Mouse (Mus musculus) lung, postnatal 0 days (tissue): ENCODE measurements around the gene Sytl2. TPM values are rescaled to one million over a fixed set of nuclear protein-coding genes. Genes with fewer than 3 reads are reported as not detected.

Source experiments
- ATAC-seq: fragments of 200-750 bp; cut with Nextera tagmentation; 2 replicates; pipeline ENCODE4 v1.8.0; 2017; ENCODE audit warnings: moderate library complexity
- DNase-seq: peaks from one replicate; pipeline ENCODE4 v3.0.0-alpha.2; 2016; ENCODE audit warnings: low spot score
- H3K27ac ChIP-seq: fragments of 300-500 bp; sonication (generic); 2 replicates; pipeline ENCODE4 v1.5.1; 2014; ENCODE audit warnings: antibody characterized with exemption, mild to moderate bottlenecking, low read length, mixed read lengths
- H3K27me3 ChIP-seq: fragments of 300-500 bp; sonication (generic); replicated peaks from 2 replicates; pipeline ENCODE4 v1.6.1; 2014; ENCODE audit warnings: low read length, mixed read lengths; ENCODE audit not compliant: insufficient read depth
- H3K36me3 ChIP-seq: fragments of 300-500 bp; sonication (generic); 2 replicates; pipeline ENCODE4 v1.6.1; 2014; ENCODE audit warnings: low read length, mixed read lengths; ENCODE audit not compliant: insufficient read depth
- H3K4me1 ChIP-seq: fragments of 300-500 bp; sonication (generic); 2 replicates; pipeline ENCODE4 v1.6.1; 2014; ENCODE audit warnings: antibody characterized with exemption, low read depth, low read length, mixed read lengths; ENCODE audit not compliant: insufficient read depth
- H3K4me2 ChIP-seq: fragments of 300-500 bp; sonication (generic); replicated peaks from 2 replicates; pipeline ENCODE4 v1.6.1; 2014; ENCODE audit warnings: low read depth, mild to moderate bottlenecking, low read length, moderate library complexity, mixed read lengths
- H3K4me3 ChIP-seq: fragments of 300-500 bp; sonication (generic); 2 replicates; pipeline ENCODE4 v1.5.1; 2014; ENCODE audit warnings: low read depth, low read length
- H3K9ac ChIP-seq: fragments of 300-500 bp; sonication (generic); replicated peaks from 2 replicates; pipeline ENCODE4 v1.6.1; 2014; ENCODE audit warnings: low read depth, mild to moderate bottlenecking
- H3K9me3 ChIP-seq: fragments of 300-500 bp; sonication (generic); 2 replicates; pipeline ENCODE4 v1.6.1; 2016; ENCODE audit warnings: low read length, mixed read lengths
- CTCF ChIP-seq: IDR thresholded peaks from 2 replicates; pipeline ENCODE4 v1.5.1; 2016; ENCODE audit warnings: antibody characterized with exemption, mild to moderate bottlenecking
- EP300 ChIP-seq: IDR thresholded peaks from 2 replicates; pipeline ENCODE4 v1.6.1; 2016; ENCODE audit warnings: antibody characterized with exemption, mild to moderate bottlenecking, control low read depth
- whole genome bisulfite sequencing: fragments of 180-500 bp; shearing (Covaris S2); extraction: QIAGEN DNeasy Blood & Tissue Kit; methylation state at CpG from one replicate; pipeline ENCODE4 v1.1.7; 2014; 5-methylcytosine and 5-hydroxymethylcytosine counted together
- polyA plus RNA-seq: library from polyadenylated mRNA; unstranded; fragments of >200 nt; fragmentation: Nextera tagmentation; extraction: Ambion mirVana; gene quantifications from 2 replicates; pipeline ENCODE4 v1.2.1, GENCODE M21; 2015

Sytl2 gene
- polyA plus RNA-seq, 1 experiment from 2014 or later = 7.4 TPM

DNA sequence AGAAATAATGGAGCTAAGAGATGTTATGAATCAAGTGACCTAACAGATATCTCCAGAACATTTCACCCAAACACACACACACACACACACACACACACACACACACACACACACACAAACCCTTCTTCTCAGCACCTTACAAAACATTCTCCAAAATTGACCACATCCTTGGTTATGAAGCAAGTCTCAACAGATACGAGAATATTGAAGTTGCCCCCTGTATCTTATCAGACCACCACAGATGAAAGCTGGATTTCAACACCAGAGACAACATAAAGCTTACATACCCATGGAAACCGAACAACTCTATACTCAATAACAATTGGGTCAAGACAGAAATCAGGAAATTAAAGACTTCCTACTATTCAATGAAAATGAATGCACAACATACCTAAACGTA lies 31.9 kb upstream of the Sytl2 start:
- H3K36me3 ChIP-seq = no peaks in the 10 kb centered on the region
- H3K9ac ChIP-seq = no peak overlapping the region
- DNase-seq = no peak
- no peak for ATAC-seq
- no peak overlapping the region for H3K27ac ChIP-seq
- no peaks in the 10 kb centered on the region for H3K4me1 ChIP-seq
- TF ChIP-seq CTCF (no peak), EP300 (no peak)
- H3K9me3 ChIP-seq = no peaks in the 10 kb centered on the region
- H3K4me3 ChIP-seq = no peak overlapping the region
- no peak overlapping the region for H3K4me2 ChIP-seq
- H3K27me3 ChIP-seq = no peaks in the 10 kb centered on the region
- 62% methylated on average over 3 of the region's 3 CpGs for WGBS

DNA sequence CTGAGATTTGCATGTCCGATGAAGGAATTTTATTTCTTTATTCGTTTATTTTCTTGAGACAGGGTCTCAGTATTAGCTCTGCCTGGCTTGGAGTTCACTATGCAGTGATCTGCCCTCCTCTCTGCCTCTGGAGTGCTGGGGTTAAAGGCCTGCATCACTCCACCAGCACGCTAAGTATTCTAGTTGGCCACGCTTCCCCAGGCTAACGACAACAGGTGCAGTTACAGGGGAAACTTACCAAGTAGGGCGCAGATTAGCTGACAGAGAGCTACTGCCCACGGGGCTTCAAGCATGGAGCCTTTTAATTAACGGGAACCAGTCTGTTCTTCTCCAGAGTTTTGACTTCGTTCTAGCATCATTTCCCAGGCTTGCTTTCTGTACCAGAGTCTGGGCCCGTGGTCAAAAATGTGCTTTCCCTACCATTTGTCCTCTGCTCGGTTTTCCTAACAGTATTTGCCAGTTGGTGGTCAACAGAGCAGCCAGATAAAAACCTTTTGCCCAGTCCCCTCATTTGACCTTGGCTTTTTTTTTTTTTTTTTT lies 27.4 kb upstream of the Sytl2 start:
- Histone ChIP-seq H3K9me3 (no peaks in the 10 kb centered on the region), H3K36me3 (no peaks in the 10 kb centered on the region), H3K4me1 (no peaks in the 10 kb centered on the region), H3K4me2 (no peak overlapping the region), H3K27ac (no peak overlapping the region), H3K27me3 (no peaks in the 10 kb centered on the region), H3K4me3 (no peak overlapping the region), H3K9ac (no peak overlapping the region)
- ATAC-seq (no peak), DNase-seq (no peak)
- 58% methylated on average over 11 of the region's 11 CpGs for WGBS
- TF ChIP-seq CTCF (no peak), EP300 (no peak)

DNA sequence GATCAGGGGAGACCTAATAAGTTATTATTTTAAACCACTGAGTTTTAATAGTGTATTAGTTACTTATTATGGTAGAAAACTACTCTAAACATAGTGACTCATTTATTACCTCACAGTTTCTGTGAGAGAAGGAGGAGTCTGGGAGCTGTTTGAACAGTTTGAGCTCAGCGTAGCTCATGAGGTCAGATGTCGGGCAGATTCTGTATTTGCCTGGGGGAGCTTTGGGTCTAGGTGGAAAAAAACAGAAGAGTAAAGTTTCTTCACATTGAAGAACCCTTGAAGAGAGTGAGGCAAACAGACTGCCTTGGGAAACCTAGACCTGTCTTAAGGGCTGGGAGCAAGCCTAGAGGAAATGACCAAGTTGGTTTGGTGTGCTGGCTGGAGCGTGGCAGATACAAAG lies 24.8 kb upstream of the Sytl2 start:
- 33% methylated on average over 3 of the region's 3 CpGs for WGBS
- H3K27me3 ChIP-seq = no peaks in the 10 kb centered on the region
- H3K4me1 ChIP-seq = no peaks in the 10 kb centered on the region
- TF ChIP-seq CTCF = no peak
- TF ChIP-seq EP300 = peak; percentile 9; the same call in 1 of the 2 replicates
- no peak overlapping the region for H3K4me3 ChIP-seq
- H3K9ac ChIP-seq = no peak overlapping the region
- no peaks in the 10 kb centered on the region for H3K9me3 ChIP-seq
- no peaks in the 10 kb centered on the region for H3K36me3 ChIP-seq
- peak overlapping the region; percentile 72 for H3K27ac ChIP-seq
- ATAC-seq = peak; percentile 88
- DNase-seq = peak; percentile 84
- H3K4me2 ChIP-seq = no peak overlapping the region

DNA sequence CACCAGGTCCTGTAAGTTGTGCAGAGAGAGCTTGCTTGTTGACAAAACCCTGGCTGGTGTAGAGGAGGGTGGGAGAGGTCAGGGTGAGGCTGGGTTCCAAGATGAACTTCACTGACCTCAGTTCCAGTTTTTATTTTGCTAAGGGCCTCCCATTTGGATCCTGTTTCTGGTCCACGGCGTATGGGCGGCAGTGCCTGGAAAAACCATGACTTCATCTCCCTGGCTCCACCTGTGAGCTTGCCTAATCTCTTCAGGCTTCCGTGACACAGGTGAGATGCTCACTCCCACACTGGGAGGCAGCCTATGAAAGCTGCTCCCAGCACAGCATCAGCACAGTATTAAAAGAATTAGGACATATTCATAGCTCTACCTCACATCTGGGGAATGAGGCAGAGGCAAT lies 24.3 kb upstream of the Sytl2 start:
- Histone ChIP-seq H3K27ac (peak overlapping the region; percentile 72), H3K4me2 (no peak overlapping the region), H3K9me3 (no peaks in the 10 kb centered on the region), H3K27me3 (no peaks in the 10 kb centered on the region), H3K4me1 (no peaks in the 10 kb centered on the region), H3K36me3 (no peaks in the 10 kb centered on the region), H3K9ac (no peak overlapping the region), H3K4me3 (no peak overlapping the region)
- TF ChIP-seq EP300 (no peak), CTCF (no peak)
- ATAC-seq (peak; percentile 82), DNase-seq (peak; percentile 73)
- WGBS = 44% methylated on average over 4 of the region's 4 CpGs

DNA sequence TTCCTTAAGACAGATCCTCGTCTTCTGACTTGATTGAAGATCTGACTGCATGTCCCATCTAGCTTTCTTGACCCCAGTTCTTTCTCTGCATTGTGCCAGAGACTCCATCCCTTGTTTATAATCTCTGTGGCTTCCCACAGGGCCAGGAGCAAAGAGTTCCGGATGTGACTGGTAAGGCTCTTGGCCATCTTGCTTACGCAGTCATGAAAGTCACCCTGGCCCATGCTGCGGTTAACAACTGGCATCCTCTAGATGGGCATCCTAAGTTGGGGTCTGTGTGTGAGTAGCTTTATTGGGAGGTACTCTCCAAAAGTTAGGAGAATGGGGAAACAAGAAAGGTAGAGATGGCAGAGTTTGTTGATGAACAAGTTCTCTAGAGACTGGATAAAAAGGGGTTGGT lies 22.9 kb upstream of the Sytl2 start:
- DNase-seq (no peak), ATAC-seq (no peak)
- Histone ChIP-seq H3K36me3 (no peaks in the 10 kb centered on the region), H3K4me3 (no peak overlapping the region), H3K4me2 (no peak overlapping the region), H3K9ac (no peak overlapping the region), H3K9me3 (no peaks in the 10 kb centered on the region), H3K4me1 (no peaks in the 10 kb centered on the region), H3K27me3 (no peaks in the 10 kb centered on the region), H3K27ac (no peak overlapping the region)
- 95% methylated on average over 4 of the region's 4 CpGs for WGBS
- TF ChIP-seq EP300 = no peak
- no peak for TF ChIP-seq CTCF

DNA sequence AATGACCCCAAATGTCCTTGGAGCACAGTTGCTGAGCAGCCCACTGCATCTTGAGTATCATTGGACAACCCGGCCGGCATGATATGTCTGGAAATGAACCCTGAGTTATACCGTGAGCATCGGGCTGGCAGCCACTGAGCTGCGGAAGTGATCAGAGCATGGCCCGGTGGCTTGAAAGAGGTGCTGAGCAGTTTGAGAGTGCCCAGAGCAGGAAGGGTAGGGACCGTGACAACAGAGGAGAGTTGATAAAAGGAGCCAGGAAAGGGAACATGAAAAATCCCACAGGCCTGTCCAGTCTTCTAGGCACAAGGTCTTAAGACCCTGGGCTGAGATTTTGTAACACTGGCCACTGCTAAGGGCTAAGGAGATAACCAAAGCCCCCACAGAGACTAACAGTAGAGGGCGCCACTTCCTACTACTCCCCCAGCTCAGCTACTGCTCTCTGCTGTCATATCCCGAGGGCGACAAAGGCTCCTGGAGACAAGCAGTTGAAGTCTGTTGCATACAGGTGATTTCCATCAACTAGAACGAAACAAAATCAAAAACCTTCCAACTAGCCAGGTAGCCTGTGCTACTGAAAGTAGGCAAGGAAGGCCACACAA lies 21.7 kb upstream of the Sytl2 start:
- no peaks in the 10 kb centered on the region for H3K9me3 ChIP-seq
- no peak overlapping the region for H3K4me2 ChIP-seq
- TF ChIP-seq CTCF (peak; percentile 75), EP300 (no peak)
- no peak overlapping the region for H3K9ac ChIP-seq
- ATAC-seq (no peak), DNase-seq (peak; percentile 69)
- H3K27me3 ChIP-seq = no peaks in the 10 kb centered on the region
- no peak overlapping the region for H3K27ac ChIP-seq
- H3K4me3 ChIP-seq = no peak overlapping the region
- H3K36me3 ChIP-seq = no peaks in the 10 kb centered on the region
- WGBS = 67% methylated on average over 11 of the region's 11 CpGs
- H3K4me1 ChIP-seq = no peaks in the 10 kb centered on the region

DNA sequence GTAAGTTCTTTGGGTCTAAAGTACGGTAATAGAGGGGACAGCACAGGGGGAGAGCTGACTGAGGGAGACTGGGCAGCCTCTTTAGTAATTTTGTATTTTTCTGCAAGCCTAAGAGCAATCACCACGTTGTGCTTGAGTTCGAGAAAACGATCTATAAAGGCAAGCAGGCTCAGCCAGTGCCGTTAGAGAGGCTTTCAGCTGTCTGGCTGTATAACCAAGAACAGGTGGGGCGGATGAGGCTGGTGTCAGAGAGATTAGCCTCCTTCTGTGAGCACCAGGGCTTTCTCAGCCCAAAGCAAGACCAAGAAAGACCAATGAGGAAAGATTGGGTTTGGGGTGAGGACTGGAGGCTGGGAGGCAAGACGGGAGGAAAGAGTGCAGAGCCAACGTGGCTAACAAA lies 21.2 kb upstream of the Sytl2 start:
- WGBS = 59% methylated on average over 8 of the region's 8 CpGs
- Histone ChIP-seq H3K4me2 (no peak overlapping the region), H3K9ac (no peak overlapping the region), H3K36me3 (no peaks in the 10 kb centered on the region), H3K4me3 (no peak overlapping the region), H3K4me1 (no peaks in the 10 kb centered on the region), H3K9me3 (no peaks in the 10 kb centered on the region), H3K27ac (no peak overlapping the region), H3K27me3 (no peaks in the 10 kb centered on the region)
- DNase-seq (no peak), ATAC-seq (no peak)
- no peak for TF ChIP-seq EP300
- no peak for TF ChIP-seq CTCF
